ENCODE assay signal across 7 mouse cellular contexts in the genomic region with DNA sequence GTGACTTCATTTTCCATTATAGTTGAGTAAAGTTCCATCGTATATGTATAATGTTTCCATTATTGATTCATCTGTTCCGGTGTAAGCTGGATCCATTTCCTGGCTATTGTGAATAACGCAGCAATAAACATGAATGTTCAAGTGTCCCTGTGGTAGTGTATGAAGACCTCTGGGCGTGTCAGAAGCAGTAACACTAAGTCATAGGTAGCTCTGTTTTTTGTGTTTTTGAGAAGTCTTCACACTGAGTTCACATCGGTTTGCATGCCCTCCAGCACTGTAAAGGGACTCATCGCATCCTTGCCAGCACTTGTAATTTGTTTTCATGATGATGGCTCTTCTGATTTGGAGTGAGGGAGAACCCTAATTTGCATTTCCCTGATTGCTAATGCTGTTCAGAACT. TPM values are rescaled to one million over a fixed set of nuclear protein-coding genes. Genes with fewer than 3 reads are reported as not detected.
DNase-seq lines count a peak whose midpoint lies in the region; ATAC-seq and TF ChIP-seq lines count a peak whose summit lies in the region.

Tsga10 (minus strand) TSS at position 144 of the 400 bp plus-strand sequence.

- peak within 1 kb of the TSS; percentile 57 for H3K4me2 ChIP-seq in lung, postnatal 0 days (replicated peaks; ENCODE audit: low read depth, low read length)
- peak within 1 kb of the TSS; percentile 72 for H3K4me2 ChIP-seq in forebrain, embryonic 12.5 days
- H3K4me2 ChIP-seq in neural tube, embryonic 15.5 days = peak within 1 kb of the TSS; percentile 85

- H3K36me3 ChIP-seq in lung, postnatal 0 days (ENCODE audit: insufficient read depth, low read length) = no peaks in the 10 kb centered on the region
- H3K36me3 ChIP-seq in forebrain, embryonic 12.5 days (replicated peaks) = no peaks in the 10 kb centered on the region
- H3K36me3 ChIP-seq in neural tube, embryonic 15.5 days = no peaks in the 10 kb centered on the region

- peak within 1 kb of the TSS; percentile 69 for H3K27ac ChIP-seq in lung, postnatal 0 days (ENCODE audit: low read length)
- peak within 1 kb of the TSS; percentile 88 for H3K27ac ChIP-seq in forebrain, embryonic 12.5 days
- peak within 1 kb of the TSS; percentile 95 for H3K27ac ChIP-seq in neural tube, embryonic 15.5 days (replicated peaks)

- WGBS in lung, postnatal 0 days = 74% methylated on average over 6 of the region's 6 CpGs
- whole genome bisulfite sequencing in forebrain, embryonic 12.5 days = 86% methylated on average over 6 of the region's 6 CpGs
- 81% methylated on average over 6 of the region's 6 CpGs for WGBS in neural tube, embryonic 15.5 days

- H3K4me1 ChIP-seq in lung, postnatal 0 days (ENCODE audit: insufficient read depth, low read depth, low read length) = no peaks in the 10 kb centered on the region
- H3K4me1 ChIP-seq in forebrain, embryonic 12.5 days = peaks cover 5% of the 10 kb centered on the region
- peaks cover 10% of the 10 kb centered on the region for H3K4me1 ChIP-seq in neural tube, embryonic 15.5 days

- H3K9me3 ChIP-seq in lung, postnatal 0 days (ENCODE audit: low read length) = no peaks in the 10 kb centered on the region
- no peaks in the 10 kb centered on the region for H3K9me3 ChIP-seq in forebrain, embryonic 12.5 days
- H3K9me3 ChIP-seq in neural tube, embryonic 15.5 days (replicated peaks) = no peaks in the 10 kb centered on the region

- peak within 1 kb of the TSS; percentile 12; the same call in 1 of the 2 replicates for H3K9ac ChIP-seq in lung, postnatal 0 days (replicated peaks; ENCODE audit: low read depth)
- H3K9ac ChIP-seq in forebrain, embryonic 12.5 days = peak within 1 kb of the TSS; percentile 71
- H3K9ac ChIP-seq in neural tube, embryonic 15.5 days (replicated peaks) = peak within 1 kb of the TSS; percentile 77

- intact Hi-C loops in left cerebral cortex, postnatal 36 days (cut with DNase I) = loop anchor here (5.0 kb wide), 1 partner anchor 189 kb away; no protein-coding TSS in a partner anchor

- no peak for ATAC-seq in lung, postnatal 0 days
- no peak for ATAC-seq in forebrain, embryonic 12.5 days (ENCODE audit: low FRiP score)
- ATAC-seq in neural tube, embryonic 15.5 days (ENCODE audit: low FRiP score) = no peak

- TF ChIP-seq EP300 in lung, postnatal 0 days (IDR thresholded peaks at IDR 0.05) = no peak

- peak within 1 kb of the TSS; percentile 53 for H3K4me3 ChIP-seq in lung, postnatal 0 days (ENCODE audit: low read depth, low read length)
- H3K4me3 ChIP-seq in forebrain, embryonic 12.5 days (replicated peaks) = peak within 1 kb of the TSS; percentile 63
- peak within 1 kb of the TSS; percentile 78 for H3K4me3 ChIP-seq in neural tube, embryonic 15.5 days (replicated peaks)

- DNase-seq in lung, postnatal 0 days (ENCODE audit: low spot score) = no peak
- DNase-seq in lung, postnatal 10 days = no peak
- DNase-seq in left cerebral cortex, postnatal 36 days (ENCODE audit: low spot score in 2 of 2) = no peak
- no peak for DNase-seq in thymus, postnatal 25 days
- DNase-seq in T-cell, adult 2 months (ENCODE audit: low spot score) = no peak

- TF ChIP-seq CTCF in lung, postnatal 0 days (IDR thresholded peaks at IDR 0.05) = no peak

- H3K27me3 ChIP-seq in lung, postnatal 0 days (replicated peaks; ENCODE audit: insufficient read depth, low read length) = no peaks in the 10 kb centered on the region; the same call in 1 of the 2 replicates
- peaks cover 10% of the 10 kb centered on the region; the same call in 1 of the 2 replicates for H3K27me3 ChIP-seq in forebrain, embryonic 12.5 days
- peaks cover 6% of the 10 kb centered on the region; the same call in 1 of the 2 replicates for H3K27me3 ChIP-seq in neural tube, embryonic 15.5 days (replicated peaks)

RNA-seq across cellular contexts. Expression of gene Tsga10, which starts in this region (rescaled TPM):
- polyA plus RNA-seq in lung, postnatal 0 days (2015; fragmentation: Nextera tagmentation; extraction: Ambion mirVana) = 5.0 and 7.7 TPM in 2 replicates
- polyA plus RNA-seq in forebrain, embryonic 12.5 days (2016; fragmentation: Nextera tagmentation; extraction: Ambion mirVana) = 18.3 and 20.2 TPM in 2 replicates
- total RNA-seq in left cerebral cortex, postnatal 36 days (2021) = 10 to 100 TPM; 16.2 to 25.2 TPM
- polyA plus RNA-seq in neural tube, embryonic 15.5 days (2015; fragmentation: Nextera tagmentation; extraction: Ambion mirVana) = 10.4 and 12.0 TPM in 2 replicates

Comparison
In these comparisons a context has a peak if more than half of its experiments do, and no peak if none do; other contexts are left out.
1. H3K9ac ChIP-seq: peak in every context shown above with its lines; median percentile 77 in neural tube, embryonic 15.5 days; 71 in forebrain, embryonic 12.5 days; 12 in lung, postnatal 0 days.